Mouse (Mus musculus) testis, adult 2 months (tissue): ENCODE results near the gene Erp29.

Experiments used
- CTCF ChIP-seq: fragments of 200-500 bp; IDR thresholded peaks from 2 replicates; pipeline ENCODE4 v1.5.1; 2012; ENCODE audit warnings: low read depth, mild to moderate bottlenecking, inconsistent platforms, low read length, moderate library complexity; ENCODE audit not compliant: control insufficient read depth, insufficient read depth, insufficient replicate concordance
- POLR2A ChIP-seq: fragments of 200-500 bp; IDR thresholded peaks from 2 replicates; pipeline ENCODE4 v1.6.1; 2012; ENCODE audit warnings: low read depth, mild to moderate bottlenecking, inconsistent platforms, low read length, moderate library complexity; ENCODE audit not compliant: control insufficient read depth

GRCm38 (mm10) chr5:121476040-121476439, 23.7 kb upstream of the Erp29 start:
- TF ChIP-seq POLR2A (no peak), CTCF (no peak)
